Mouse (Mus musculus) C2C12 (cell line): ENCODE results near the gene Plcd4. TPM values are rescaled to one million over a fixed set of nuclear protein-coding genes. Genes with fewer than 3 reads are reported as not detected.

Source experiments
- H3K27me3 ChIP-seq: one replicate; pipeline ENCODE4 v1.6.1; 2011; ENCODE audit not compliant: control insufficient read depth, insufficient read depth, insufficient read length
- H3K36me3 ChIP-seq: one replicate; pipeline ENCODE4 v1.6.1; 2011; ENCODE audit not compliant: control insufficient read depth, insufficient read depth
- H3K4me3 ChIP-seq: one replicate; pipeline ENCODE4 v1.5.1; 2011; ENCODE audit warnings: mild to moderate bottlenecking, control low read depth; ENCODE audit not compliant: poor library complexity, insufficient read depth, severe bottlenecking
- H3K79me2 ChIP-seq: one replicate; pipeline ENCODE4 v1.6.1; 2011; ENCODE audit not compliant: control insufficient read depth, insufficient read depth
- H3K79me3 ChIP-seq: one replicate; pipeline ENCODE4 v1.6.1; 2011; ENCODE audit warnings: low read depth, control low read depth
- H3ac ChIP-seq: one replicate; pipeline ENCODE3; 2011; ENCODE audit warnings: low read depth; ENCODE audit not compliant: control insufficient read depth, insufficient read length
- CEBPB ChIP-seq: IDR thresholded peaks from one replicate; pipeline ENCODE4 v1.6.1; 2011; ENCODE audit warnings: low read depth, mild to moderate bottlenecking, control low read depth, moderate library complexity
- CTCF ChIP-seq: IDR thresholded peaks from one replicate; pipeline ENCODE4 v1.5.1; 2011; ENCODE audit not compliant: control insufficient read depth, insufficient read depth, insufficient read length
- FOSL1 ChIP-seq: IDR thresholded peaks from one replicate; pipeline ENCODE4 v1.8.0; 2011; ENCODE audit warnings: mild to moderate bottlenecking, low read length; ENCODE audit not compliant: poor library complexity, insufficient read depth, severe bottlenecking
- MAX ChIP-seq: IDR thresholded peaks from one replicate; pipeline ENCODE4 v1.6.1; 2011; ENCODE audit warnings: mild to moderate bottlenecking, control low read depth
- MYOD1 ChIP-seq: IDR thresholded peaks from one replicate; pipeline ENCODE4 v1.6.1; 2011; ENCODE audit warnings: low read depth; ENCODE audit not compliant: control insufficient read depth, insufficient read length
- MYOG ChIP-seq: IDR thresholded peaks from one replicate; pipeline ENCODE4 v1.6.1; 2011; ENCODE audit not compliant: control insufficient read depth, insufficient read length; ENCODE audit errors: extremely low read depth
- USF1 ChIP-seq: IDR thresholded peaks from one replicate; pipeline ENCODE4 v1.6.1; 2011; ENCODE audit warnings: low read depth, mild to moderate bottlenecking, control low read depth, moderate library complexity
- microRNA-seq: library from miRNA; unstranded; fragments of <30 nt; microRNA quantifications from one replicate; pipeline ENCODE4, GENCODE M21; 2019; ENCODE audit warnings: borderline microRNAs expressed
- polyA plus RNA-seq: library from polyadenylated mRNA; unstranded; fragments of >200 nt; fragmentation: generic; extraction: Trizol; gene quantifications from one replicate; pipeline ENCODE4 v1.2.1, GENCODE M21; 2012; ENCODE audit warnings: missing spikeins

Gene Plcd4
- polyA plus RNA-seq, 1 experiment: 0.33 TPM

DNA sequence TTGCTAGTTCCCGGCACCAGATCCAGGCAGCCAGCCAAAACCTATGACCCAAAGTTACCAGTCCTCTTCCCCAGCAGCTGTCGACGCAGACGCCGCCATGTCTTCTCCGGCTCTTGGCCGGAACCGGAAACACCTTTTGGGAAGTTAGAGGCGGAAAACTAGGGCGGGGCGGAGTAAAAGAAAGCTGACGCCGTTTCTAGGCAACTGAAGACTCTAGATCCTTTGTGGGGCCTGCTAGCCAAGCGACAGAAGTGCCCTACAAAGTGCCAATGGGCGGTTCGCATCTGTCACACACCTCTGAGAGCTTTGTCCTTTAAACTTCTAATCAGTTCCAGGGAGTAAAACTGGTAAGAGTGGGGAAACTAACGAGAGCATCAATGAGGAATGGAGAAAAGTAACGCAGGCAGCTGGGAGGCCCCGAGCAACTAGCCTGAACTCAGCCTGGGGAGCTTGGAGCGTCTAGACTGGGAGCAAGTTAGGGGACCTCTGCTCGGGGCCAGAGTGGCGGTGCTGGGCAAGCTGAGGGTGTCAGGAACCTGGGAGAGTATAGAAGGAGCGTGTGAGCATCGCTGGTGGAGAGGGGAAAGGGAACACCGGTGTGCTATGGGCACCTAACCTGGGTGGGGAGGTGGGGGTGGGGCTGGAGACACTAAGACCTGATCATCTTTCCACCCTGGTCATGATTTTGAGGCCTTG, 58.7 kb downstream of the Plcd4 start, which contains the start of the genes Rnf25 and Stk36:
Gene Rnf25 (minus strand): TSS at position 131 of the 696 bp plus-strand sequence.
Gene Stk36 (plus strand): TSS at position 179 of the 696 bp plus-strand sequence.
- no peak for TF ChIP-seq MYOG
- TF ChIP-seq CEBPB: no peak
- TF ChIP-seq USF1: no peak
- TF ChIP-seq CTCF: no peak
- no peak for TF ChIP-seq MAX
- no peak for TF ChIP-seq FOSL1
- no peak for TF ChIP-seq MYOD1
- peak within 1 kb of the TSS; percentile 81 for H3ac ChIP-seq

More for the DNA sequence above, 58.7 kb downstream of the Plcd4 start, which contains the start of the genes Rnf25 and Stk36:
- peaks cover 22% of the 10 kb centered on the region for H3K36me3 ChIP-seq
- H3K4me3 ChIP-seq: peak within 1 kb of the TSS; percentile 83
- H3K27me3 ChIP-seq: no peaks in the 10 kb centered on the region
- peaks cover 13% of the 10 kb centered on the region for H3K79me3 ChIP-seq
- H3K79me2 ChIP-seq: peaks cover 21% of the 10 kb centered on the region

Small RNA genes within 50 kb of the gene (microRNA-seq; reads per million reads assigned to microRNA genes)
- gene Gm25035: not detected

Other genes with a start within 250 kb of the Plcd4 start
- 38.1 TPM for gene Tmbim1, start 237.3 kb upstream of the Plcd4 start, polyA plus RNA-seq
- gene Catip, start 180.8 kb upstream of the Plcd4 start, polyA plus RNA-seq: not detected
- gene Slc11a1, start 167.7 kb upstream of the Plcd4 start, polyA plus RNA-seq: 2.2 TPM
- gene Ctdsp1, start 151.4 kb upstream of the Plcd4 start, polyA plus RNA-seq: 78.7 TPM
- gene Vil1, start 133.5 kb upstream of the Plcd4 start, polyA plus RNA-seq: 0.02 TPM
- gene Cnot9, start 36.8 kb upstream of the Plcd4 start, polyA plus RNA-seq: 52.4 TPM
- gene Usp37, start 1.4 kb downstream of the Plcd4 start, polyA plus RNA-seq: 4.9 TPM
- 8.6 TPM for gene Zfp142, start 45.4 kb downstream of the Plcd4 start, polyA plus RNA-seq
- 19.9 TPM for gene Bcs1l, start 45.4 kb downstream of the Plcd4 start, polyA plus RNA-seq
- 28.3 TPM for gene Rnf25, start 58.5 kb downstream of the Plcd4 start, polyA plus RNA-seq
- gene Stk36, start 58.6 kb downstream of the Plcd4 start, polyA plus RNA-seq: 2.7 TPM
- gene Ttll4, start 118.9 kb downstream of the Plcd4 start, polyA plus RNA-seq: 7.6 TPM
- gene Cyp27a1, start 170.7 kb downstream of the Plcd4 start, polyA plus RNA-seq: 0.05 TPM
- gene Prkag3, start 206.3 kb downstream of the Plcd4 start, polyA plus RNA-seq: 0.66 TPM
- 3.0 TPM for gene Wnt6, start 229.0 kb downstream of the Plcd4 start, polyA plus RNA-seq
- gene Wnt10a, start 248.6 kb downstream of the Plcd4 start, polyA plus RNA-seq: 12.9 TPM